Mouse (Mus musculus) embryonic facial prominence, embryonic 11.5 days (tissue): Measurements from ENCODE around the gene Uaca. TPM values are rescaled to one million over a fixed set of nuclear protein-coding genes. Genes with fewer than 3 reads are reported as not detected.
A peak's percentile ranks its signal among the peaks of the same experiment; 100 is the strongest.

Experiments
- ATAC-seq: fragments of 200-750 bp; cut with Nextera tagmentation; replicated peaks from 2 replicates; pipeline ENCODE4 v1.8.0; 2017; ENCODE audit warnings: low read depth; ENCODE audit not compliant: insufficient number of reproducible peaks, low FRiP score, low TSS enrichment
- DNase-seq: peaks from one replicate; pipeline ENCODE4 v3.0.0-alpha.2; 2015; ENCODE audit warnings: low spot score
- H3K27ac ChIP-seq: fragments of 300-500 bp; sonication (generic); replicated peaks from 2 replicates; pipeline ENCODE4 v1.5.1; 2014; ENCODE audit warnings: mild to moderate bottlenecking, low read depth, low read length, control low read depth
- H3K27me3 ChIP-seq: fragments of 300-500 bp; sonication (generic); 2 replicates; pipeline ENCODE4 v1.6.1; 2014; ENCODE audit warnings: mild to moderate bottlenecking, low read length, moderate library complexity, mixed read lengths; ENCODE audit not compliant: control insufficient read depth, insufficient read depth
- H3K36me3 ChIP-seq: fragments of 300-500 bp; sonication (generic); replicated peaks from 2 replicates; pipeline ENCODE4 v1.6.1; 2014; ENCODE audit warnings: low read depth, mild to moderate bottlenecking, low read length, moderate library complexity, mixed read lengths; ENCODE audit not compliant: control insufficient read depth, insufficient read depth
- H3K4me1 ChIP-seq: fragments of 300-500 bp; sonication (generic); 2 replicates; pipeline ENCODE4 v1.6.1; 2014; ENCODE audit warnings: low read length, mixed read lengths; ENCODE audit not compliant: control insufficient read depth, insufficient read depth
- H3K4me2 ChIP-seq: fragments of 300-500 bp; sonication (generic); 2 replicates; pipeline ENCODE4 v1.6.1; 2014; ENCODE audit warnings: low read depth, mild to moderate bottlenecking, control low read depth, low read length, moderate library complexity
- H3K4me3 ChIP-seq: fragments of 300-500 bp; sonication (generic); 2 replicates; pipeline ENCODE4 v1.5.1; 2014; ENCODE audit warnings: low read depth, low read length, control low read depth
- H3K9ac ChIP-seq: fragments of 300-500 bp; sonication (generic); replicated peaks from 2 replicates; pipeline ENCODE4 v1.6.1; 2014; ENCODE audit warnings: mild to moderate bottlenecking, control low read depth, low read length
- H3K9me3 ChIP-seq: fragments of 300-500 bp; sonication (generic); replicated peaks from 2 replicates; pipeline ENCODE4 v1.6.1; 2016; ENCODE audit warnings: mild to moderate bottlenecking, low read length, inconsistent platforms, mixed read lengths; ENCODE audit not compliant: control insufficient read depth
- WGBS: fragments of 180-500 bp; shearing (Covaris S2); extraction: QIAGEN DNeasy Blood & Tissue Kit; methylation state at CpG from one replicate; pipeline ENCODE4 v1.1.7; 2014; 5-methylcytosine and 5-hydroxymethylcytosine counted together
- polyA plus RNA-seq: library from polyadenylated mRNA; unstranded; fragments of >200 nt; fragmentation: Nextera tagmentation; extraction: Ambion mirVana; gene quantifications from 2 replicates; pipeline ENCODE4 v1.2.1, GENCODE M21; 2014

Uaca gene
- polyA plus RNA-seq, 1 experiment from 2014 or later: 22.8 TPM

DNA sequence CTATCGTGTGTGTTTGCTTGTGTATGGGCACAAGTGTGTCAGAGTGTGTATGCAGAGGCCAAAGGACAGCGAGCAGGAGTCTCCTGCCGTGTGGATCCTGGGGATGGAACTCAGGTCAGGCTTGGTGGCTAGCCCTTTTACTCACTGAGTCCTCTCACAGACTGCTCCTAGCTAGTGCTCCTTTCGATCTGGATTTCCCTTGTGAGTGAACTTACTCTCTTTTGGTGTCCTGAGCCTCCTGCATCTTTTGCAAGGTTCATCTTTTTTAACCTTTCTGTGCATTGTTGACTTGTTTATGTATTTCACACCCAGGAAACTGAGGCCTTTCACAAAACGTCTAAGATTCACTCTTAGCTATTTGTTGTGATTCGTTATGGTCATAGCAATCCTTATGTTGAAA lies 2.8 kb downstream of the Uaca start:
- H3K27ac ChIP-seq: no peak overlapping the region
- H3K4me1 ChIP-seq: peaks cover 4% of the 10 kb centered on the region; the same call in 1 of the 2 replicates
- no peak overlapping the region for H3K4me3 ChIP-seq
- H3K4me2 ChIP-seq: no peak overlapping the region
- H3K9me3 ChIP-seq: no peaks in the 10 kb centered on the region
- WGBS: 83% methylated on average over 6 of the region's 6 CpGs
- H3K27me3 ChIP-seq: no peaks in the 10 kb centered on the region
- no peak for ATAC-seq
- no peak for DNase-seq
- H3K9ac ChIP-seq: no peak overlapping the region
- no peaks in the 10 kb centered on the region for H3K36me3 ChIP-seq

DNA sequence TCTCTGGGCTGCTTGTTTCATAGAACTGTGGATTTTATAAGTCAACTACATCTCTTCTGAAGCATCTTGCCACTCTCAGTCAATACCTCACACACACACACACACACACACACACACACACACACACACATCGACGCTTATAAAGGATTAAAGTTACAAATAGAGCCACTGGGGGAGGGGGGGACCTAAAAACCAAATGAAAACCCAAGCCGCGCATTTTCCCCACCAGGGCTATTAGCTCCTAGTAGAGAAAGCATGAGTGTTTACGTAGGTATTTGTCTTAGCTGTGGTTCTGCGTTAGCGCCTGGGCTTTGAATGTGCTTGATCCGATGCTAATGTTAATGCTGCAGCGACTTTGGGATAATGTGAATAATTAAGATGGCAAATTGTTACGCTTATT lies 4.7 kb downstream of the Uaca start:
- Histone ChIP-seq H3K36me3 (no peaks in the 10 kb centered on the region), H3K9ac (no peak overlapping the region), H3K27ac (no peak overlapping the region), H3K4me2 (no peak overlapping the region), H3K4me1 (no peaks in the 10 kb centered on the region), H3K27me3 (no peaks in the 10 kb centered on the region), H3K4me3 (no peak overlapping the region), H3K9me3 (no peaks in the 10 kb centered on the region)
- 33% methylated on average over 10 of the region's 10 CpGs for WGBS
- ATAC-seq (no peak), DNase-seq (no peak)

DNA sequence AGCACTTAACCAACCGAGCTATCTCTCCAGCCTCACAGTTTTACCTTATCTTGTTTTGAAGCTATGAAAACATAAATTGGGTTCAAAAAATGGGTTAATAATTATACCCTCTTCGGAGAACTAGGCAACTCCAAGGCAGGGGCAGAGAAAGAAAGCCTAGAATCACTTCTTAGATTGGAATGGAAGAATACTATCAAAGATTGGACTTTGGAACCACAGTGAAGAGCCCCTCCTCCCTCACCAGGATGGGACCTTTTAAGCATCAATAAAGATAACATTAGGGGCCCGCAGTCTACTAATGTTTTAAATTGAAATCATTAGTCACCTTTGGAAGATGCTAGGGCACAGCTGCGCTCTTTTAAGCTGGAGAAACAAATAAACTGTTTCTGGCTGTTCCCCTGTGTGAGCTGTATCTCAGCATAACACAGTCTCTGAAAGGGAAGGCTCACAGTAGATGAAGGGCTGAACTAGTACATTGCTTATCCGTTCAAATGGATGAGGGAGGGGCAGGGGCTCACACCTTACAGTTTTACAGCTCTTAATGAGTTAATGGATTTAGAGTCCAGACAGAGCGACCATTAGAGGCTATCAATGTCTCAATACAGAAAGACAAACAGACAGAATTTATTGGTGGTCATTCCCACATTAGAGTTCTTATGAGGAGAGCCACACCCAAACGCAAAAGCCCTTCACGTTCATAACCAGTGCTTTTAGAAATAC lies 6.5 kb downstream of the Uaca start:
- no peak for DNase-seq
- H3K4me3 ChIP-seq: no peak overlapping the region
- no peak overlapping the region for H3K4me2 ChIP-seq
- WGBS: 82% methylated on average over 8 of the region's 8 CpGs
- ATAC-seq: no peak
- no peak overlapping the region for H3K27ac ChIP-seq
- no peaks in the 10 kb centered on the region for H3K9me3 ChIP-seq
- no peaks in the 10 kb centered on the region for H3K27me3 ChIP-seq
- H3K9ac ChIP-seq: no peak overlapping the region
- H3K36me3 ChIP-seq: no peaks in the 10 kb centered on the region
- H3K4me1 ChIP-seq: no peaks in the 10 kb centered on the region

DNA sequence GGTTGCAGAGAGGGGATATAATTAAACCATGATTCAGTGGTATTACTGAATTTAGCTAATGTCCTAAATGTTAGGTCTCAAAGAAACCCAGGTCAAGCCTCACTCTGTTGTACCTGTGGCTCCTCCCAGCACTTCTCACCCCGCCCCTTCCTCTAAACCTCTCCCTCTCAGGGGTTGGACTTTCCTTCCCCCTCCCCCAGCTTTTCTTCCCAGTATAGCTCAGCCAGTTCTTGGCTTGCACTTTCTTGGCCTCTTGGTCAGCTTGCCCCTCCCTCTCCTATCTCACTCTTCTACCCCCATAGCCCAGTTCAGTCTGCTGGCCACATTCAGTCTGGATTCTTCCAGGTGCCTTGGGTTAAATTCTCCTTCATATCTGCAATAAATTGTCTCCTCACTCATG lies 7.4 kb downstream of the Uaca start:
- ATAC-seq: no peak
- Histone ChIP-seq H3K9ac (no peak overlapping the region), H3K4me3 (no peak overlapping the region), H3K36me3 (no peaks in the 10 kb centered on the region), H3K27me3 (no peaks in the 10 kb centered on the region), H3K27ac (no peak overlapping the region), H3K9me3 (no peaks in the 10 kb centered on the region), H3K4me1 (no peaks in the 10 kb centered on the region), H3K4me2 (no peak overlapping the region)
- DNase-seq: no peak
- 72% methylated on average over 1 of the region's 1 CpGs for WGBS

DNA sequence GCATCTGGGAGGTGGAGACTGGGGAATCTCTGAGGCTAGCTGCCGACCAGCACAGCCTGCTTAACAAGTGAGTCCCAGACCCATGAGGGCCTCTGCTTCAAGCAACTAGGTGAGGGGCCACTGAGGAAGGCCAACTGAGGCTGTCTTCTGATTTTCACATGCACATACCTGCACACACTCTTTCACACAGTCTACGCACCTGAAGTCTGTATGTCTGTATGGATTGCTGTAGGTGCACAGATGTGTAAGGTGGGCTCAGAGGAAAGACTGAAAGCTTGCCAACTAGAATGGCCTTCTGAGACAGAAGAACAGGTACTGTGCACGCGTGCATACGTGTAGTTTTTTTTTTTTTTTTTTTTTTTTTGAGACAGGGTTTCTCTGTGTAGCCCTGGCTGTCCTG lies 8.0 kb downstream of the Uaca start:
- no peaks in the 10 kb centered on the region for H3K36me3 ChIP-seq
- H3K27me3 ChIP-seq: no peaks in the 10 kb centered on the region
- H3K4me3 ChIP-seq: no peak overlapping the region
- no peaks in the 10 kb centered on the region for H3K4me1 ChIP-seq
- DNase-seq (no peak), ATAC-seq (no peak)
- WGBS: 94% methylated on average over 5 of the region's 5 CpGs
- no peak overlapping the region for H3K4me2 ChIP-seq
- H3K9ac ChIP-seq: no peak overlapping the region
- no peaks in the 10 kb centered on the region for H3K9me3 ChIP-seq
- no peak overlapping the region for H3K27ac ChIP-seq

DNA sequence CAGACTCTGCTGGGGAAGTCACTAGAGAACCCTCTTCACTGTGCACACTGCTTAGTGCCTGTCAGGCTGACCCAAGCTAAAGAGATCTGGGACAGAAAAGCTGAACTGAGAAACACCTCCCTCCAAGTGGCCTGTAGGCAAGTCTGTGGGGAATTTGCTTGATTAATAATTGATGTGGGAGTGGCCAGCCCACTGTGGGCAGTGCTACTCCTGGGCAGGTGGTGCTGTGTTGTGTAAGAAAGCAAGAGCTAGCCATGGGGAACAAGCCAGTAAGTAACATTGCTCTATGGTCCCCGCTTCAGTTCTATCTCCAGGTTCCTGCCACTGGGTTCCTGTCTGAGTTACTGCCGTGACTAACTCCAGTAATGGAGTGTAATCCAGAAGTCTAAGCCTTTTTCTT lies 11.7 kb downstream of the Uaca start:
- Histone ChIP-seq H3K27ac (no peak overlapping the region), H3K27me3 (no peaks in the 10 kb centered on the region), H3K36me3 (no peaks in the 10 kb centered on the region), H3K9ac (no peak overlapping the region), H3K4me2 (no peak overlapping the region), H3K4me1 (no peaks in the 10 kb centered on the region), H3K9me3 (no peaks in the 10 kb centered on the region), H3K4me3 (no peak overlapping the region)
- ATAC-seq (no peak), DNase-seq (no peak)
- WGBS: 91% methylated on average over 2 of the region's 2 CpGs

DNA sequence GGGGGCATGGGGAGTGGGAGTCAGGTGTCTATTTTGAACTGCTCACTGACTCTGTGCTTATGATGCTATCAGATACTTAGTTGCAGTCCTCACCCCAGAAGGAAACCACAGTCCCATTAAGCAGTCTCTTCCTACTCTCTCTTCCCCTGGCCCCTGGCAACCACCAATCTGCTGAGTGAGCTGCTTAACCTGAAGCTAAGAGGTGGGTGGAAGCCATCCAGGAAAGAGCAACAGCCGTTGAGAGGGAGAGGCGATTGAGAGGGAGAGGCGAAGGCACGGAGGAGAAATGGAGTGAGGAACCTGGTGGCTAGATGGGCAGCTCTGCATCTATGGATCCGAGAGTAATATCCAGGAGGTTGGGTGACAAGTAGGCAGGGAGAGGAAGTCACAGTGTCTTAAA lies 13.7 kb downstream of the Uaca start:
- Histone ChIP-seq H3K4me3 (no peak overlapping the region), H3K9me3 (no peaks in the 10 kb centered on the region), H3K36me3 (no peaks in the 10 kb centered on the region), H3K27ac (no peak overlapping the region), H3K4me1 (no peaks in the 10 kb centered on the region), H3K4me2 (no peak overlapping the region), H3K27me3 (no peaks in the 10 kb centered on the region), H3K9ac (no peak overlapping the region)
- WGBS: 89% methylated on average over 5 of the region's 5 CpGs
- no peak for ATAC-seq
- no peak for DNase-seq

DNA sequence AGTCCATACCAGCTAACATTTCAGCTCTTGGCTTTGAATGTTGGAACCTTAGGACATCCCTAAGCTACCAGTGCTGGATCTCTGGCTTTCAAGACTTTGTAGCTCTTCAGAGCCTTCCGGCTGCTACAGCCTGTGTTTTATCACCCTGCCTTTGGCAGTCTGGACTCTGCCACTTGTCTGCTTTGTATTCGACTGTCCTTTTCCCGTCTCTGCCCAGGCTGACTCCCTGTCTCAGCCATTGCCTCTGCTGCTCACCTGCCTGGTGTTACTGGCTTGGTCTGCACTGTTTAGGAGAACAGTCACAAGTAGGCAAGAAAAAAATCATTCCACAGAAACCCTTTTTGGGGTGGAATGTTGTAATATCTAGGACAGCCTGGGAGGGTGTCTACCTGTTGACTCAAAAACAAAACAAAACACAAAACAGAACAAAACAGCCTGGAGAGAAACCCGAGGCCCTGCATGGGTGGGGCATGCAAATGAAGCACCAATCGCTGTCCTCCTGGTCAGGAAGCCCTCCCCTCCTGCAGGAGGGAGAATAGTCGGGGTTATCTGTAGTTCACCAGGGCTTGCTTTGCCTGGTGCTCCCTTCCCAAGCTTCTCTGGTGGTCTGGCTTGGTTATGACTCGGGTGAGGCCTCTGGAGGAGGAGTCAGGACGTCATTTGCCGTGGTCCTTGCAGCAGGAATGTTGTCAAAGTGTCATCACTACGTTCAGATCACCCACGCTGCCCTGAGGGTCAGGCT lies 19.0 kb downstream of the Uaca start:
- H3K4me2 ChIP-seq: no peak overlapping the region; the same call in 1 of the 2 replicates
- H3K36me3 ChIP-seq: no peaks in the 10 kb centered on the region
- no peaks in the 10 kb centered on the region for H3K9me3 ChIP-seq
- peak; percentile 67 for DNase-seq
- peak overlapping the region; percentile 56 for H3K27ac ChIP-seq
- H3K27me3 ChIP-seq: no peaks in the 10 kb centered on the region
- peak; percentile 65 for ATAC-seq
- no peak overlapping the region for H3K9ac ChIP-seq
- no peak overlapping the region for H3K4me3 ChIP-seq
- H3K4me1 ChIP-seq: no peaks in the 10 kb centered on the region
- 14% methylated on average over 11 of the region's 11 CpGs for WGBS
